Mouse (Mus musculus): ENCODE results near the gene Snx1. TPM values are rescaled to one million over a fixed set of nuclear protein-coding genes. Genes with fewer than 3 reads are reported as not detected.

Gene Snx1
- polyA plus RNA-seq, 1 experiment from 2014 or later, result 124 TPM

GRCm38 (mm10) chr9:66078493-66078892 is 47.9 kb downstream of the Snx1 start:
- H3K4me3 ChIP-seq, result no peak overlapping the region
- H3K9me3 ChIP-seq (replicated peaks), result no peaks in the 10 kb centered on the region
- H3K27me3 ChIP-seq, result no peaks in the 10 kb centered on the region
- H3K4me2 ChIP-seq, result peak overlapping the region; percentile 33
- no peaks in the 10 kb centered on the region for H3K36me3 ChIP-seq (ENCODE audit: poor library complexity, severe bottlenecking)
- no peak for ATAC-seq
- peak overlapping the region; percentile 3; the same call in 1 of the 2 replicates for H3K9ac ChIP-seq
- H3K27ac ChIP-seq, result peak overlapping the region; percentile 41
- WGBS, result 6% methylated on average over 14 of the region's 14 CpGs
- peaks cover 8% of the 10 kb centered on the region for H3K4me1 ChIP-seq

- no peak overlapping the region for H3K4me3 ChIP-seq
- ATAC-seq, result no peak
- no peaks in the 10 kb centered on the region for H3K36me3 ChIP-seq (ENCODE audit: poor library complexity, severe bottlenecking)
- peak overlapping the region; percentile 3; the same call in 1 of the 2 replicates for H3K9ac ChIP-seq
- peak overlapping the region; percentile 33 for H3K4me2 ChIP-seq
- no peaks in the 10 kb centered on the region for H3K9me3 ChIP-seq (replicated peaks)
- peaks cover 8% of the 10 kb centered on the region for H3K4me1 ChIP-seq
- no peaks in the 10 kb centered on the region for H3K27me3 ChIP-seq
- 76% methylated on average over 3 of the region's 3 CpGs for WGBS
- H3K27ac ChIP-seq, result peak overlapping the region; percentile 41
Observed at GRCm38 (mm10) chr9:66078072-66078471, 48.3 kb downstream of the Snx1 start.

GRCm38 (mm10) chr9:66072754-66073153 is 53.6 kb downstream of the Snx1 start:
- ATAC-seq, result no peak
- WGBS, result 91% methylated on average over 7 of the region's 7 CpGs
- H3K9me3 ChIP-seq (replicated peaks), result no peaks in the 10 kb centered on the region
- no peak overlapping the region for H3K4me3 ChIP-seq
- H3K4me1 ChIP-seq, result peaks cover 11% of the 10 kb centered on the region
- peaks cover 35% of the 10 kb centered on the region for H3K27me3 ChIP-seq
- no peak overlapping the region for H3K27ac ChIP-seq
- H3K4me2 ChIP-seq, result no peak overlapping the region
- no peaks in the 10 kb centered on the region for H3K36me3 ChIP-seq (ENCODE audit: poor library complexity, severe bottlenecking)
- H3K9ac ChIP-seq, result no peak overlapping the region

GRCm38 (mm10) chr9:66070151-66070550 is 56.2 kb downstream of the Snx1 start:
- H3K4me1 ChIP-seq, result peaks cover 11% of the 10 kb centered on the region
- 90% methylated on average over 5 of the region's 5 CpGs for whole genome bisulfite sequencing
- no peaks in the 10 kb centered on the region for H3K9me3 ChIP-seq (replicated peaks)
- H3K36me3 ChIP-seq (ENCODE audit: poor library complexity, severe bottlenecking), result peaks cover 25% of the 10 kb centered on the region
- peaks cover 50% of the 10 kb centered on the region for H3K27me3 ChIP-seq
- no peak overlapping the region for H3K4me2 ChIP-seq
- ATAC-seq, result no peak
- H3K4me3 ChIP-seq, result no peak overlapping the region
- H3K9ac ChIP-seq, result no peak overlapping the region
- H3K27ac ChIP-seq, result no peak overlapping the region

GRCm38 (mm10) chr9:66069583-66069982 is 56.8 kb downstream of the Snx1 start, which contains the start of gene Snx22:
Gene Snx22 (minus strand): TSS chr9:66069719.
- peak within 1 kb of the TSS; percentile 70 for H3K9ac ChIP-seq
- H3K27ac ChIP-seq, result no peak within 1 kb of the TSS
- peaks cover 11% of the 10 kb centered on the region for H3K4me1 ChIP-seq
- peaks cover 50% of the 10 kb centered on the region for H3K27me3 ChIP-seq
- H3K4me3 ChIP-seq, result peak within 1 kb of the TSS; percentile 52
- H3K9me3 ChIP-seq (replicated peaks), result no peaks in the 10 kb centered on the region
- H3K36me3 ChIP-seq (ENCODE audit: poor library complexity, severe bottlenecking), result peaks cover 27% of the 10 kb centered on the region
- H3K4me2 ChIP-seq, result peak within 1 kb of the TSS; percentile 93
- ATAC-seq, result peak; percentile 92
- 0% methylated on average over 21 of the region's 22 CpGs for WGBS

- peaks cover 11% of the 10 kb centered on the region for H3K4me1 ChIP-seq
- under 1% methylated on average over 30 of the region's 30 CpGs for WGBS
- H3K4me2 ChIP-seq, result peak overlapping the region; percentile 93
Observed at GRCm38 (mm10) chr9:66068971-66069391, 57.4 kb downstream of the Snx1 start.

GRCm38 (mm10) chr9:66068056-66068455 is 58.3 kb downstream of the Snx1 start:
- no peak for ATAC-seq
- Histone ChIP-seq H3K27ac (no peak overlapping the region), H3K9me3 (replicated peaks) (no peaks in the 10 kb centered on the region), H3K4me3 (no peak overlapping the region), H3K36me3 (ENCODE audit: poor library complexity, severe bottlenecking) (peaks cover 42% of the 10 kb centered on the region), H3K9ac (no peak overlapping the region), H3K27me3 (peaks cover 50% of the 10 kb centered on the region), H3K4me2 (no peak overlapping the region), H3K4me1 (peaks cover 11% of the 10 kb centered on the region)
- 65% methylated on average over 4 of the region's 4 CpGs for WGBS

More at GRCm38 (mm10) chr9:66068971-66069391, 57.4 kb downstream of the Snx1 start:
- Histone ChIP-seq H3K27me3 (peaks cover 50% of the 10 kb centered on the region), H3K9ac (peak overlapping the region; percentile 70), H3K9me3 (replicated peaks) (no peaks in the 10 kb centered on the region), H3K36me3 (ENCODE audit: poor library complexity, severe bottlenecking) (peaks cover 33% of the 10 kb centered on the region), H3K4me3 (peak overlapping the region; percentile 52), H3K27ac (no peak overlapping the region)
- ATAC-seq, result peak; percentile 46; the same call in 1 of the 2 replicates

GRCm38 (mm10) chr9:66067542-66067941 is 58.8 kb downstream of the Snx1 start:
- H3K4me2 ChIP-seq, result no peak overlapping the region
- H3K27me3 ChIP-seq, result peaks cover 50% of the 10 kb centered on the region
- H3K27ac ChIP-seq, result no peak overlapping the region
- peaks cover 48% of the 10 kb centered on the region for H3K36me3 ChIP-seq (ENCODE audit: poor library complexity, severe bottlenecking)
- H3K4me3 ChIP-seq, result no peak overlapping the region
- no peak for ATAC-seq
- H3K9me3 ChIP-seq (replicated peaks), result no peaks in the 10 kb centered on the region
- WGBS, result 24% methylated on average over 5 of the region's 5 CpGs
- H3K4me1 ChIP-seq, result peaks cover 11% of the 10 kb centered on the region
- H3K9ac ChIP-seq, result no peak overlapping the region

GRCm38 (mm10) chr9:66066791-66067190 is 59.6 kb downstream of the Snx1 start:
- H3K4me1 ChIP-seq, result peaks cover 12% of the 10 kb centered on the region
- no peak overlapping the region for H3K27ac ChIP-seq
- no peaks in the 10 kb centered on the region for H3K9me3 ChIP-seq (replicated peaks)
- peaks cover 51% of the 10 kb centered on the region for H3K36me3 ChIP-seq (ENCODE audit: poor library complexity, severe bottlenecking)
- H3K9ac ChIP-seq, result no peak overlapping the region
- WGBS, result 90% methylated on average over 3 of the region's 3 CpGs
- peaks cover 50% of the 10 kb centered on the region for H3K27me3 ChIP-seq
- ATAC-seq, result no peak
- H3K4me3 ChIP-seq, result no peak overlapping the region
- H3K4me2 ChIP-seq, result no peak overlapping the region

- Histone ChIP-seq H3K9ac (no peak overlapping the region), H3K4me1 (peaks cover 23% of the 10 kb centered on the region), H3K27ac (no peak overlapping the region), H3K9me3 (replicated peaks) (no peaks in the 10 kb centered on the region), H3K4me3 (no peak overlapping the region), H3K27me3 (peaks cover 31% of the 10 kb centered on the region), H3K4me2 (no peak overlapping the region), H3K36me3 (ENCODE audit: poor library complexity, severe bottlenecking) (peaks cover 51% of the 10 kb centered on the region)
- 91% methylated on average over 11 of the region's 11 CpGs for WGBS
- no peak for ATAC-seq
Observed at GRCm38 (mm10) chr9:66064316-66064715, 62.1 kb downstream of the Snx1 start.

GRCm38 (mm10) chr9:66063446-66063845 is 62.9 kb downstream of the Snx1 start:
- no peaks in the 10 kb centered on the region for H3K9me3 ChIP-seq (replicated peaks)
- peaks cover 51% of the 10 kb centered on the region for H3K36me3 ChIP-seq (ENCODE audit: poor library complexity, severe bottlenecking)
- ATAC-seq, result no peak
- WGBS, result 92% methylated on average over 3 of the region's 3 CpGs
- no peak overlapping the region for H3K4me2 ChIP-seq
- H3K27ac ChIP-seq, result no peak overlapping the region
- H3K27me3 ChIP-seq, result peaks cover 22% of the 10 kb centered on the region
- no peak overlapping the region for H3K4me3 ChIP-seq
- H3K9ac ChIP-seq, result no peak overlapping the region
- H3K4me1 ChIP-seq, result peaks cover 19% of the 10 kb centered on the region

GRCm38 (mm10) chr9:66061656-66062055 is 64.7 kb downstream of the Snx1 start:
- peak overlapping the region; percentile 75 for H3K27ac ChIP-seq
- no peak for ATAC-seq
- 0 out of 2 replicates have a peak, but pooled peaks cover 4% of the 10 kb centered on the region for H3K27me3 ChIP-seq
- peaks cover 19% of the 10 kb centered on the region for H3K4me1 ChIP-seq
- H3K4me2 ChIP-seq, result peak overlapping the region; percentile 82
- H3K36me3 ChIP-seq (ENCODE audit: poor library complexity, severe bottlenecking), result peaks cover 41% of the 10 kb centered on the region
- peak overlapping the region; percentile 93; the same call in 1 of the 2 replicates for H3K9ac ChIP-seq
- WGBS, result 64% methylated on average over 3 of the region's 3 CpGs
- H3K4me3 ChIP-seq, result peak overlapping the region; percentile 87
- H3K9me3 ChIP-seq (replicated peaks), result no peaks in the 10 kb centered on the region

GRCm38 (mm10) chr9:66060986-66061385 is 65.4 kb downstream of the Snx1 start:
- H3K9ac ChIP-seq, result peak overlapping the region; percentile 93
- H3K36me3 ChIP-seq (ENCODE audit: poor library complexity, severe bottlenecking), result peaks cover 34% of the 10 kb centered on the region
- peak overlapping the region; percentile 75 for H3K27ac ChIP-seq
- no peak for ATAC-seq
- WGBS, result 35% methylated on average over 4 of the region's 4 CpGs
- H3K27me3 ChIP-seq, result no peaks in the 10 kb centered on the region
- H3K4me1 ChIP-seq, result peaks cover 19% of the 10 kb centered on the region
- peak overlapping the region; percentile 87 for H3K4me3 ChIP-seq
- no peaks in the 10 kb centered on the region for H3K9me3 ChIP-seq (replicated peaks)
- H3K4me2 ChIP-seq, result peak overlapping the region; percentile 82

All from forebrain, embryonic 13.5 days (tissue).